Mouse (Mus musculus) lung, adult 2 months (tissue): ENCODE data around the gene Anxa3.

ENCODE experiments used
- CTCF ChIP-seq: fragments of 200-500 bp; IDR thresholded peaks from 2 replicates; pipeline ENCODE4 v1.5.1; 2011; ENCODE audit warnings: mild to moderate bottlenecking, low read length, control low read depth; ENCODE audit not compliant: insufficient read depth
- POLR2A ChIP-seq: fragments of 200-500 bp; IDR thresholded peaks from 2 replicates; pipeline ENCODE4 v1.6.1; 2011; ENCODE audit warnings: low read depth, mild to moderate bottlenecking, control low read depth, low read length, borderline replicate concordance; ENCODE audit errors: extremely low read depth

DNA sequence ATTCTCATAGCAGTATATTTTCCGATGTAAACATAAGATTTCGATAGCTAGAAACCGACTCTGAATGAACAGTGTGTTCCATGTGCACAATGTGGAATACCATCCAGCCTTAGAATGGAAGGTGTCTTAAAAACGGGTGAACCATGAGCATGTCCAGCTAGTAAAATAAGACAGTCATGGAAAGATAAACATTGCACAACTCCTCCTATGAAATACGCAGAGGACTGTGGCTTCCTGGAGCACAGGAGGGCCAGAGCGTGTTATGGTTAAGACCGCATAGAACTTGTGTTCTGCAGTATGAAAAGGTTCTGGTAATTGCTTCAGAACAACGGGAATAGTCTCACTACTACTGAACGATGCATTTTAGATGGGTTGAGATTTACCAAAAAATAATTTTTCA lies 6.8 kb downstream of the Anxa3 start:
- TF ChIP-seq POLR2A, result no peak
- TF ChIP-seq CTCF, result no peak
